Mouse (Mus musculus) MEL (cell line): ENCODE measurements around the gene Tradd.

Experiments
- CHD2 ChIP-seq: IDR thresholded peaks from 2 replicates; pipeline ENCODE4 v1.6.1; 2011; ENCODE audit warnings: low read length, improper control_type of control experiment
- CTCF ChIP-seq, 3 experiments: IDR thresholded peaks in 2 of 3; conservative IDR thresholded peaks in 1 of 3; 2 replicates each; pipeline ENCODE4 v1.5.1; 2011 to 2012; ENCODE audit warnings: low read length in 3 of 3, low read depth in 2 of 3, mild to moderate bottlenecking in 2 of 3, improper control_type of control experiment in 1 of 3, inconsistent platforms in 1 of 3, mixed read lengths in 1 of 3, moderate library complexity in 1 of 3; ENCODE audit not compliant: control insufficient read depth in 1 of 3, insufficient read depth in 1 of 3, poor library complexity in 1 of 3, severe bottlenecking in 1 of 3
- ELF1 ChIP-seq: IDR thresholded peaks from 2 replicates; pipeline ENCODE4 v1.6.1; 2014; ENCODE audit warnings: low read depth, mild to moderate bottlenecking, inconsistent platforms, low read length, improper control_type of control experiment, moderate library complexity
- ETS1 ChIP-seq: IDR thresholded peaks from 2 replicates; pipeline ENCODE4 v1.6.1; 2012; ENCODE audit warnings: low read depth, mild to moderate bottlenecking, inconsistent platforms, low read length, improper control_type of control experiment, moderate library complexity
- HCFC1 ChIP-seq: IDR thresholded peaks from 2 replicates; pipeline ENCODE4 v1.6.1; 2012; ENCODE audit warnings: low read depth, mild to moderate bottlenecking, inconsistent platforms, low read length, improper control_type of control experiment, moderate library complexity
- JUND ChIP-seq: IDR thresholded peaks from 2 replicates; pipeline ENCODE4 v1.6.1; 2011; ENCODE audit warnings: low read depth, mild to moderate bottlenecking, improper control_type of control experiment, low read length
- MAFK ChIP-seq: IDR thresholded peaks from 2 replicates; pipeline ENCODE4 v1.6.1; 2011; ENCODE audit warnings: low read depth, mild to moderate bottlenecking, low read length, improper control_type of control experiment, borderline replicate concordance
- MEF2A ChIP-seq: IDR thresholded peaks from 2 replicates; pipeline ENCODE4 v1.6.1; 2014; ENCODE audit warnings: low read depth, mild to moderate bottlenecking, inconsistent platforms, low read length, improper control_type of control experiment; ENCODE audit not compliant: poor library complexity, insufficient replicate concordance, severe bottlenecking; ENCODE audit errors: extremely low read depth
- POLR2A ChIP-seq, 2 experiments: IDR thresholded peaks; 2 replicates each; pipeline ENCODE4 v1.6.1; 2011 to 2012; ENCODE audit warnings: low read length in 2 of 2, mild to moderate bottlenecking in 2 of 2, control low read depth in 1 of 2, improper control_type of control experiment in 1 of 2, low read depth in 1 of 2, moderate library complexity in 1 of 2; ENCODE audit not compliant: control insufficient read depth in 1 of 2, insufficient read depth in 1 of 2, poor library complexity in 1 of 2
- TBP ChIP-seq: IDR thresholded peaks from 2 replicates; pipeline ENCODE4 v1.8.0; 2011; ENCODE audit warnings: low read depth, low read length, improper control_type of control experiment
- TCF12 ChIP-seq: IDR thresholded peaks from 2 replicates; pipeline ENCODE4 v1.6.1; 2014; ENCODE audit warnings: low read depth, mild to moderate bottlenecking, inconsistent platforms, low read length, improper control_type of control experiment, moderate library complexity
- UBTF ChIP-seq: IDR thresholded peaks from 2 replicates; pipeline ENCODE4 v1.6.1; 2012; ENCODE audit warnings: low read depth, mild to moderate bottlenecking, inconsistent platforms, low read length, improper control_type of control experiment, moderate library complexity, borderline replicate concordance; ENCODE audit not compliant: insufficient read depth
- ZC3H11A ChIP-seq: IDR thresholded peaks from 2 replicates; pipeline ENCODE4 v1.6.1; 2012; ENCODE audit warnings: low read depth, mild to moderate bottlenecking, inconsistent platforms, low read length, improper control_type of control experiment

DNA sequence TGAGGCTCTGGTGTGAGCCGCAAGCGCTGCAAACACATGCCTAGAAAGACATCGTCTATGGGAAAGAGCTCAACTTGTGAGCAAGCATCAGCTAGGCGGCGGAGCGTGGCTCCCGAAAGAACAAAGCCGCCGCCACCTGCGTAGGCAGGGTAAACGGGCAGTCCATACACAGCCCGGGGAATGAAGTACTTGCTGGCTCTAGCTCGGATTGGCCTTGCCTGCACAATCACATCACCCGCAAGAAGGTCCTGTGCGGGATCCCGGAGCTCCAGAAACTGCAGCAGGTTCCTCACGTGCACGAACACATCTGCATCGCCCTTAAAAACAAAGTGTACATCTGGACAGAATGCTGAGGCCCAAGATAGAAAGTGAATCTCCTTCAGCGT lies 10.7 kb downstream of the Tradd start:
- TF ChIP-seq JUND (no peak), MAFK (no peak), ELF1 (no peak), CTCF (IDR thresholded peaks at IDR 0.05 in 2 of 3, conservative IDR thresholded peaks at IDR 0.05 in 1 of 3; ENCODE audit: control insufficient read depth in 1 of 3, insufficient read depth in 1 of 3, low read depth in 2 of 3, low read length in 3 of 3, poor library complexity in 1 of 3, severe bottlenecking in 1 of 3) (no peak), POLR2A (IDR thresholded peaks at IDR 0.05; ENCODE audit: control insufficient read depth in 1 of 2, insufficient read depth in 1 of 2, low read depth in 1 of 2, low read length in 2 of 2, poor library complexity in 1 of 2) (no peak), HCFC1 (no peak), ETS1 (no peak), UBTF (no peak), TCF12 (no peak), ZC3H11A (no peak), MEF2A (no peak), CHD2 (no peak), TBP (no peak)
